Mouse (Mus musculus): Measurements from ENCODE around the gene Mtx3. TPM values are rescaled to one million over a fixed set of nuclear protein-coding genes. Genes with fewer than 3 reads are reported as not detected.
A peak's percentile ranks its signal among the peaks of the same experiment; 100 is the strongest.

Gene Mtx3
- polyA plus RNA-seq, 1 experiment from 2014 or later: 5.0 TPM

DNA sequence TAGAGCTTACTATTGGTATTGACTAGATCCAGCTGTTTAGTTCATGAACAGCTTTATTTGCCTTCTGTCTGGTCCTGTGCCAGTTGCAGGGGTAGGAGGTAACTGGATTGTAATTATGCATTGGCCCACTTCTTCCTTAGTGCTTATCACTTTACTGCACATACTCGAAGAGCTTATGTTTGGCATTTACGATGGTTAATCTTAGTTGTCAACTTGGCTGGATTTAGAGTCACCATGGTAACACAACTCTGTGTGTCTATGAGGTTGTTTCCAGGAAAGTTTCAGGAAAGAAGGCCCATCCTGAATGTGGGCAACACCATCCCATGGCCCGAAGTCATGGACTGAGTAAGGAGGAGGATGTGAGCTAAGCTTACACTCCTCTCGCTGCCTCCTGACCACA, 11.4 kb upstream of the Mtx3 start:
- no peaks in the 10 kb centered on the region for H3K36me3 ChIP-seq (ENCODE audit: control insufficient read depth, insufficient read depth)
- no peak overlapping the region for H3K4me2 ChIP-seq (ENCODE audit: low read length)
- H3K9ac ChIP-seq (replicated peaks; ENCODE audit: low read depth, low read length): no peak overlapping the region
- H3K4me1 ChIP-seq (replicated peaks; ENCODE audit: control insufficient read depth, insufficient read depth, low read length): peaks cover 3% of the 10 kb centered on the region; the same call in 1 of the 2 replicates
- no peak overlapping the region for H3K27ac ChIP-seq (ENCODE audit: low read length)
- no peak overlapping the region for H3K4me3 ChIP-seq (replicated peaks; ENCODE audit: low read length)
- no peaks in the 10 kb centered on the region for H3K9me3 ChIP-seq (ENCODE audit: control insufficient read depth, low read length)
- peak; percentile 33; the same call in 1 of the 2 replicates for ATAC-seq
- 91% methylated on average over 4 of the region's 4 CpGs for WGBS
- no peaks in the 10 kb centered on the region for H3K27me3 ChIP-seq (replicated peaks; ENCODE audit: control insufficient read depth, insufficient read depth, low read length)

DNA sequence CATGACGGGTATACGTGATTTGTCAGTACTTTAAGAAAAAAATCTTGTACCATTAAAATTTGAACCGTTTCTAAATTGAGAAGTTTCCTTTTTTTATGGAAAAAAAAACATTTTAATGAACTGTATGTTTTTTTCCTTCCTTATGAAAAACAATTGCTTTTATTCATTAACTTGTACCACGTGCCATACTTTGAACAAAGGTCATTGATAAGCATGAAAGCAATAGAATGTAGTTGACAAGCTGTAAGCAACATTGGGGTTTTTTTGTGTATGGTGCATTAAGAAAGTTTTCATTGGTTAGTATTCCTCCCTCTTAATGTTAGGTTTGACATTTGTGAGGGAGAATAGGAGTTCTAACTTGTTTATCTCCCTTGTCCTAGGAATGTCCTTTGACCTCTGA, 1.9 kb downstream of the Mtx3 start:
- no peaks in the 10 kb centered on the region for H3K9me3 ChIP-seq (ENCODE audit: control insufficient read depth, low read length)
- no peak overlapping the region for H3K4me2 ChIP-seq (ENCODE audit: low read length)
- peaks cover 3% of the 10 kb centered on the region; the same call in 1 of the 2 replicates for H3K4me1 ChIP-seq (replicated peaks; ENCODE audit: control insufficient read depth, insufficient read depth, low read length)
- no peak overlapping the region for H3K9ac ChIP-seq (replicated peaks; ENCODE audit: low read depth, low read length)
- WGBS: 90% methylated on average over 4 of the region's 4 CpGs
- no peaks in the 10 kb centered on the region for H3K27me3 ChIP-seq (replicated peaks; ENCODE audit: control insufficient read depth, insufficient read depth, low read length)
- H3K27ac ChIP-seq (ENCODE audit: low read length): no peak overlapping the region
- no peak overlapping the region for H3K4me3 ChIP-seq (replicated peaks; ENCODE audit: low read length)
- no peak for ATAC-seq
- peaks cover 20% of the 10 kb centered on the region for H3K36me3 ChIP-seq (ENCODE audit: control insufficient read depth, insufficient read depth)

DNA sequence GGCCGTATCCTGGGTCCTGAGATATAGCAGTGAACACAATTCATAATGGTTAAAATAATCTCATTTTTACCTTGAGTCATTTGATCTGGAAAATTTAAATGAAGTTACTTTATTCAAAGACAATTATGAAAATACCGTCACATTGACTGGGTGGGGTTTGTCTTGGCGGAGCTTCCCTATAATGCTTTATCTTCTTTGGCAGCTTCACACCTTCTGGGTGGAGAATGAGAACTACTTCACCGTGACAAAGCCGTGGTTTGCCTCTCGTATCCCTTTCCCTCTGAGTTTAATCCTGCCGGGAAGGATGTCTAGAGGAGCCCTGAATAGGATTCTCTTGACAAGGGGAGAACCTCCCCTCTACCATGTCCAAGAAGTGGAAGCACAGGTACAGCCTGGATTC, 2.8 kb downstream of the Mtx3 start:
- H3K27ac ChIP-seq (ENCODE audit: low read length): no peak overlapping the region
- H3K27me3 ChIP-seq (replicated peaks; ENCODE audit: control insufficient read depth, insufficient read depth, low read length): no peaks in the 10 kb centered on the region
- no peak for ATAC-seq
- H3K36me3 ChIP-seq (ENCODE audit: control insufficient read depth, insufficient read depth): peaks cover 23% of the 10 kb centered on the region
- H3K4me1 ChIP-seq (replicated peaks; ENCODE audit: control insufficient read depth, insufficient read depth, low read length): peaks cover 3% of the 10 kb centered on the region; the same call in 1 of the 2 replicates
- no peaks in the 10 kb centered on the region for H3K9me3 ChIP-seq (ENCODE audit: control insufficient read depth, low read length)
- no peak overlapping the region for H3K9ac ChIP-seq (replicated peaks; ENCODE audit: low read depth, low read length)
- no peak overlapping the region for H3K4me2 ChIP-seq (ENCODE audit: low read length)
- 92% methylated on average over 7 of the region's 7 CpGs for WGBS
- H3K4me3 ChIP-seq (replicated peaks; ENCODE audit: low read length): no peak overlapping the region

DNA sequence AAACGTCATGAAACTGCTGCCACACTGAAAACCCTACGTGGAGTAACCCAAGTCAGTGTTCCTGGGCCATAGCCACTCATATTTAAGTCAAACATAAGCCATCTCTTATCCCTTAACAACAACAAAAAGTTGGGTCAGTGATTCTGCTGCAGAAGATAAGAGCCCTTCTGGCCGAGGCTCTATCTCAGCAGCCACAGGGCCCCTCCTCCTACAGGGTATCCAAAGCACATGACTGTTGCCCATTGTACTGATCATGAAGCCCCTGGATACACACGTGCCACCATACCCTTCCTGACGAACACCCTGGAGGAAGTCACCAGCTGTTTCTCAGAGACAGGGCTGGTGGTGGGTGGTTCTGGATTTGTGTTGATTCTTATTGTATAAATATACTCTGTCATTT, 3.4 kb downstream of the Mtx3 start:
- H3K4me2 ChIP-seq (ENCODE audit: low read length): no peak overlapping the region
- H3K4me1 ChIP-seq (replicated peaks; ENCODE audit: control insufficient read depth, insufficient read depth, low read length): peaks cover 3% of the 10 kb centered on the region; the same call in 1 of the 2 replicates
- H3K4me3 ChIP-seq (replicated peaks; ENCODE audit: low read length): no peak overlapping the region
- peaks cover 23% of the 10 kb centered on the region for H3K36me3 ChIP-seq (ENCODE audit: control insufficient read depth, insufficient read depth)
- H3K9me3 ChIP-seq (ENCODE audit: control insufficient read depth, low read length): no peaks in the 10 kb centered on the region
- H3K27me3 ChIP-seq (replicated peaks; ENCODE audit: control insufficient read depth, insufficient read depth, low read length): no peaks in the 10 kb centered on the region
- no peak overlapping the region for H3K27ac ChIP-seq (ENCODE audit: low read length)
- WGBS: 86% methylated on average over 5 of the region's 5 CpGs
- no peak for ATAC-seq
- H3K9ac ChIP-seq (replicated peaks; ENCODE audit: low read depth, low read length): no peak overlapping the region

- no peak overlapping the region for H3K9ac ChIP-seq (replicated peaks; ENCODE audit: low read depth, low read length)
- no peaks in the 10 kb centered on the region for H3K9me3 ChIP-seq (ENCODE audit: control insufficient read depth, low read length)
- no peak for ATAC-seq
- 77% methylated on average over 4 of the region's 4 CpGs for WGBS
- no peak overlapping the region for H3K4me3 ChIP-seq (replicated peaks; ENCODE audit: low read length)
- H3K4me1 ChIP-seq (replicated peaks; ENCODE audit: control insufficient read depth, insufficient read depth, low read length): no peaks in the 10 kb centered on the region
- no peak overlapping the region for H3K27ac ChIP-seq (ENCODE audit: low read length)
- no peak overlapping the region for H3K4me2 ChIP-seq (ENCODE audit: low read length)
- peaks cover 7% of the 10 kb centered on the region for H3K36me3 ChIP-seq (ENCODE audit: control insufficient read depth, insufficient read depth)
- H3K27me3 ChIP-seq (replicated peaks; ENCODE audit: control insufficient read depth, insufficient read depth, low read length): no peaks in the 10 kb centered on the region
Measured at GRCm38 (mm10) chr13:92855901-92856300, 11.3 kb downstream of the Mtx3 start.

GRCm38 (mm10) chr13:92858808-92859207, 14.2 kb downstream of the Mtx3 start:
- H3K9me3 ChIP-seq (ENCODE audit: control insufficient read depth, low read length): no peaks in the 10 kb centered on the region
- no peaks in the 10 kb centered on the region for H3K27me3 ChIP-seq (replicated peaks; ENCODE audit: control insufficient read depth, insufficient read depth, low read length)
- peaks cover 1% of the 10 kb centered on the region; the same call in 1 of the 2 replicates for H3K36me3 ChIP-seq (ENCODE audit: control insufficient read depth, insufficient read depth)
- H3K4me2 ChIP-seq (ENCODE audit: low read length): no peak overlapping the region
- H3K27ac ChIP-seq (ENCODE audit: low read length): no peak overlapping the region
- H3K9ac ChIP-seq (replicated peaks; ENCODE audit: low read depth, low read length): no peak overlapping the region
- H3K4me1 ChIP-seq (replicated peaks; ENCODE audit: control insufficient read depth, insufficient read depth, low read length): no peaks in the 10 kb centered on the region
- WGBS: 92% methylated on average over 5 of the region's 5 CpGs
- H3K4me3 ChIP-seq (replicated peaks; ENCODE audit: low read length): no peak overlapping the region
- ATAC-seq: no peak

DNA sequence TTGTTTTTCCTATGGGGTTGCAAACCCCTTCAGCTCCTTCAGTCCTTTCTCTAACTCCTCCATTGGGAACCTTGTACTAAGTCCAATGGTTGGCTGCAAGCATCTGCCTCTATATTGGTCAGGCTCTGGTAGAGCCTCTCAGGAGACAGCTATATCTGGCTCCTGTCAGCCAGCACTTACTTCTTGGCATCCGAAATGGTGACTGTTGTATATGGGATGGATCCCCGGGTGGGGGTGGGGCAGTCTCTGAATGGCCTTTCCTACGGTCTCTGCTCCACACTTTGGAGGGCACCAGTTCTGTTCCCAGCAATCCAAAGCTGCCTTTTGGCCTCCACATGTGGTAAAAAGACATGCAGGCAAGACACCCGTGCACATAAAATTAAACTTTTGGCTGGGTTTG, 15.4 kb downstream of the Mtx3 start:
- H3K36me3 ChIP-seq (ENCODE audit: control insufficient read depth, insufficient read depth): no peaks in the 10 kb centered on the region
- ATAC-seq: no peak
- H3K4me3 ChIP-seq (replicated peaks; ENCODE audit: low read length): no peak overlapping the region
- H3K27me3 ChIP-seq (replicated peaks; ENCODE audit: control insufficient read depth, insufficient read depth, low read length): no peaks in the 10 kb centered on the region
- H3K9me3 ChIP-seq (ENCODE audit: control insufficient read depth, low read length): no peaks in the 10 kb centered on the region
- no peak overlapping the region for H3K27ac ChIP-seq (ENCODE audit: low read length)
- 86% methylated on average over 4 of the region's 4 CpGs for WGBS
- H3K4me2 ChIP-seq (ENCODE audit: low read length): no peak overlapping the region
- no peaks in the 10 kb centered on the region for H3K4me1 ChIP-seq (replicated peaks; ENCODE audit: control insufficient read depth, insufficient read depth, low read length)
- H3K9ac ChIP-seq (replicated peaks; ENCODE audit: low read depth, low read length): no peak overlapping the region

DNA sequence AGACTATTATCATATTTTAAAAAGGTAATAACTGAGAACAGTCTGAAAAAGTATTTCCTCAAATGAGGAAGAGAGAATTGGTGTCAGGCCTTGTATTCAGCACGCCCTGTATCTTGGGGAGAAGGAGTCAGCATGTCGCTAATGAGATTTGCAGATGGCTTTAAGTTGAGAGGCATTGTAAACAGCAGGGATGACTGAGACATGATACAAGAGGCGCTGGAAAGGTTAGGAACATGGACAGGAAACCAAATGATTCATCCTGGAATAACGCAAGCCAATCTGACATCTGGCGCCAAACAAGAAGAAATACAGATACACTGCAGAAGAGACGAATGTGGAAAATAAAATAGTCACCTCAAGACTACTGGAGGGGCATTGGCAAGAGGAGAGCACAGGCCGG, 20.8 kb downstream of the Mtx3 start:
- Histone ChIP-seq H3K36me3 (ENCODE audit: control insufficient read depth, insufficient read depth) (no peaks in the 10 kb centered on the region), H3K27me3 (replicated peaks; ENCODE audit: control insufficient read depth, insufficient read depth, low read length) (no peaks in the 10 kb centered on the region), H3K9me3 (ENCODE audit: control insufficient read depth, low read length) (no peaks in the 10 kb centered on the region), H3K4me2 (ENCODE audit: low read length) (no peak overlapping the region), H3K9ac (replicated peaks; ENCODE audit: low read depth, low read length) (no peak overlapping the region), H3K27ac (ENCODE audit: low read length) (no peak overlapping the region), H3K4me3 (replicated peaks; ENCODE audit: low read length) (no peak overlapping the region), H3K4me1 (replicated peaks; ENCODE audit: control insufficient read depth, insufficient read depth, low read length) (no peaks in the 10 kb centered on the region)
- no peak for ATAC-seq
- 77% methylated on average over 7 of the region's 7 CpGs for WGBS

DNA sequence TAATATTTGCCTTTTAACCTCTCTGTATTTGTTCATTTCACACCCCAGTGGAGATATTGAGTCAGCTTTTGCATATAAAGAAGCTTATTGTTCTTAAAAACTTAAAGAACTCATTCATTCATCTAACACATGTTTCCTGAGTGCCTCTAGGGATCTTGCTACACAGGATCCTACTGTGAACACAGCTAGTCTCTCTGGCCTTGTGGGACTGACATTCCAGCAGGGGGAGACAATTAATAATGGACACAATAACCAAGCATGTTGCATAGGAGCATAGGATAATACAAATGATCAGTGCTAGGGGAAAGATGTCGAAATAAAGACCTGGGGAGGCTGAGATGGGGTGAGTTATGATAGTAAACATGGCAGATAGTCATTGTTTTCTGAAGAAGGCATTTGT, 22.1 kb downstream of the Mtx3 start:
- H3K9me3 ChIP-seq (ENCODE audit: control insufficient read depth, low read length): no peaks in the 10 kb centered on the region
- no peaks in the 10 kb centered on the region for H3K27me3 ChIP-seq (replicated peaks; ENCODE audit: control insufficient read depth, insufficient read depth, low read length)
- no peak overlapping the region for H3K4me3 ChIP-seq (replicated peaks; ENCODE audit: low read length)
- no peaks in the 10 kb centered on the region for H3K4me1 ChIP-seq (replicated peaks; ENCODE audit: control insufficient read depth, insufficient read depth, low read length)
- no peak overlapping the region for H3K9ac ChIP-seq (replicated peaks; ENCODE audit: low read depth, low read length)
- 57% methylated on average over 1 of the region's 1 CpGs for WGBS
- H3K36me3 ChIP-seq (ENCODE audit: control insufficient read depth, insufficient read depth): no peaks in the 10 kb centered on the region
- H3K4me2 ChIP-seq (ENCODE audit: low read length): no peak overlapping the region
- H3K27ac ChIP-seq (ENCODE audit: low read length): no peak overlapping the region
- no peak for ATAC-seq

DNA sequence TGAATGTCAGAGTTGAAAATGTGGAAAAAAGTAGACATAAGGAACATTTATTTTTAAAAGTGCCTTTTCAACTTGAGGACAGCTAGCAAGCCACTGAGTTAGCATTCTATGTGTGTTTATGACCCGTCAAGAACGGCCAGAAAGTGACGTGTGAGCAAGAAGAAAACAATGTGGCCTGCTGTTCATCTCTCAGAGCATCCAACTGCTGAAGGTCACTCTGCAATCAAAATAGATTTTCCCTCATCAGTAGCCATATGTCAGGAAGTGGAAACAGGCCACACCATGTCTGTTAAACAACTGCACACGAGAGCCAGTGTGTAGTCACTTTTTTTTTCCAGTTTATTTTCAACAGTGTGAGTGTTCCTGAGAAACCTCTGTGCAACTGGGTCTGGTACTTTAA, 35.0 kb downstream of the Mtx3 start:
- Histone ChIP-seq H3K4me3 (replicated peaks; ENCODE audit: low read length) (no peak overlapping the region), H3K27ac (ENCODE audit: low read length) (no peak overlapping the region), H3K4me2 (ENCODE audit: low read length) (no peak overlapping the region), H3K4me1 (replicated peaks; ENCODE audit: control insufficient read depth, insufficient read depth, low read length) (peaks cover 6% of the 10 kb centered on the region), H3K9me3 (ENCODE audit: control insufficient read depth, low read length) (no peaks in the 10 kb centered on the region), H3K27me3 (replicated peaks; ENCODE audit: control insufficient read depth, insufficient read depth, low read length) (no peaks in the 10 kb centered on the region), H3K36me3 (ENCODE audit: control insufficient read depth, insufficient read depth) (no peaks in the 10 kb centered on the region), H3K9ac (replicated peaks; ENCODE audit: low read depth, low read length) (no peak overlapping the region)
- no peak for ATAC-seq
- WGBS: 51% methylated on average over 4 of the region's 4 CpGs

Data from forebrain, embryonic 16.5 days (tissue).